Mouse (Mus musculus) gastrocnemius, postnatal 25 days (tissue): ENCODE data around the gene Gm14296. TPM values are rescaled to one million over a fixed set of nuclear protein-coding genes. Genes with fewer than 3 reads are reported as not detected.
"Not testable (repeated sequence)": the region's sequence is repeated elsewhere in the genome, so short reads cannot be mapped to it uniquely, and the experiment has no call there.

Experiments
- DNase-seq: peaks from one replicate; pipeline ENCODE4 v3.0.0; 2022
- long read RNA-seq, 2 experiments: library from polyadenylated mRNA; stranded (forward); transcript quantifications; one replicate each; pipeline ENCODE4 v2.0.0; 2021
- total RNA-seq, 2 experiments: library from RNA; stranded (reverse); gene quantifications; 1 replicate in 1 of 2; 2 replicates in 1 of 2; pipeline ENCODE4 v1.2.3; 2021

Gm14296 gene
- total RNA-seq, result 1 to 10 TPM; 3.0 to 3.8 TPM
- long read RNA-seq, experiment 1, partial matches to known transcripts, result 2 of 4 reads
- long read RNA-seq, experiment 1, other reads (novel, unspliced or antisense), result 1 of 4 reads
- long read RNA-seq, experiment 2, partial matches to known transcripts, result 3 of 5 reads
- long read RNA-seq, experiment 2, other reads (novel, unspliced or antisense), result 2 of 5 reads

GRCm38 (mm10) chr2:176927709-176928108 lies at the start of gene Gm14296:
Gene Gm14296 (minus strand): TSS chr2:176927809.
- not testable (repeated sequence) for DNase-seq

GRCm38 (mm10) chr2:176905464-176905863 lies 22.1 kb downstream of the Gm14296 start:
- not testable (repeated sequence) for DNase-seq

Other genes starting within 250 kb of the Gm14296 start
- gene Gm14305, start 219.5 kb downstream of the Gm14296 start, total RNA-seq, result 1 to 10 TPM; 6.2 to 8.9 TPM
- 10 to 100 TPM in 1 of 2 experiments, 1 to 10 TPM in 1; 5.9 to 10.5 TPM for gene Gm14295, start 129.2 kb downstream of the Gm14296 start, total RNA-seq
- not detected for gene Gm14408, start 96.7 kb downstream of the Gm14296 start, total RNA-seq
- 10 to 100 TPM; 20.6 to 21.1 TPM for gene Gm14419, start 73.1 kb upstream of the Gm14296 start, total RNA-seq
- gene Gm14401, start 146.5 kb upstream of the Gm14296 start, total RNA-seq, result under 1 TPM; 0.75 to 0.82 TPM